Mouse (Mus musculus) CH12.LX (cell line): ENCODE measurements around the gene Apol7e. TPM values are rescaled to one million over a fixed set of nuclear protein-coding genes. Genes with fewer than 3 reads are reported as not detected.
"Not testable (repeated sequence)": the region's sequence is repeated elsewhere in the genome, so short reads cannot be mapped to it uniquely, and the experiment has no call there.

Experiments used
- DNase-seq: peaks from one replicate; pipeline ENCODE4 v3.0.0-alpha.2; 2013; ENCODE audit errors: extremely low read depth
- H3K27ac ChIP-seq: 2 replicates; pipeline ENCODE4 v1.5.1; 2012; ENCODE audit warnings: low read depth, mild to moderate bottlenecking, control low read depth, moderate library complexity; ENCODE audit not compliant: insufficient read depth
- H3K27me3 ChIP-seq: replicated peaks from 2 replicates; pipeline ENCODE3; 2012; ENCODE audit warnings: inconsistent platforms
- H3K36me3 ChIP-seq, 2 experiments: replicated peaks in 1 of 2; 2 replicates each; pipeline versions ENCODE3 to v1.6.1; 2012; ENCODE audit warnings: inconsistent platforms in 1 of 2, low read length in 1 of 2, mild to moderate bottlenecking in 1 of 2, mixed read lengths in 1 of 2, moderate library complexity in 1 of 2; ENCODE audit not compliant: control insufficient read depth in 1 of 2, insufficient read depth in 1 of 2
- H3K4me1 ChIP-seq, 2 experiments: 2 replicates each; pipeline ENCODE4 v1.6.1; 2012; ENCODE audit warnings: inconsistent platforms in 1 of 2, moderate library complexity in 1 of 2; ENCODE audit not compliant: insufficient read depth in 2 of 2, control insufficient read depth in 1 of 2
- H3K4me2 ChIP-seq: 2 replicates; pipeline ENCODE4 v1.6.1; 2012; ENCODE audit warnings: low read depth, mild to moderate bottlenecking, control low read depth; ENCODE audit not compliant: poor library complexity, insufficient read depth, severe bottlenecking
- H3K4me3 ChIP-seq, 3 experiments: fragments of 150-350 bp in 1 of 3; sonication (generic) in 1 of 3; replicated peaks in 1 of 3; 2 replicates each; pipeline versions ENCODE3 to v1.5.1; 2011 to 2012; ENCODE audit warnings: low read depth in 2 of 3, low read length in 2 of 3, mild to moderate bottlenecking in 2 of 3, moderate library complexity in 2 of 3, control low read depth in 1 of 3, improper control_type of control experiment in 1 of 3, inconsistent platforms in 1 of 3, mixed read lengths in 1 of 3; ENCODE audit not compliant: poor library complexity in 1 of 3
- H3K79me2 ChIP-seq: replicated peaks from 2 replicates; pipeline ENCODE4 v1.6.1; 2012; ENCODE audit warnings: mild to moderate bottlenecking, moderate library complexity; ENCODE audit not compliant: control insufficient read depth, poor library complexity, insufficient read depth, severe bottlenecking; ENCODE audit errors: extremely low read depth
- H3K9ac ChIP-seq: 2 replicates; pipeline ENCODE4 v1.6.1; 2012; ENCODE audit warnings: low read depth, mild to moderate bottlenecking, control low read depth, moderate library complexity; ENCODE audit not compliant: insufficient read depth
- H3K9me3 ChIP-seq: replicated peaks from 2 replicates; pipeline ENCODE3; 2012; ENCODE audit warnings: low read length, inconsistent platforms, mixed read lengths
- CTCF ChIP-seq, 2 experiments: IDR thresholded peaks in 1 of 2; conservative IDR thresholded peaks in 1 of 2; 2 replicates each; pipeline ENCODE4 v1.5.1; 2011 to 2012; ENCODE audit warnings: low read depth in 2 of 2, low read length in 2 of 2, improper control_type of control experiment in 1 of 2, inconsistent platforms in 1 of 2, mild to moderate bottlenecking in 1 of 2, moderate library complexity in 1 of 2
- MYC ChIP-seq: IDR thresholded peaks from 2 replicates; pipeline ENCODE4 v1.6.1; 2011; ENCODE audit warnings: low read depth, mild to moderate bottlenecking, improper control_type of control experiment, low read length
- NRF1 ChIP-seq: IDR thresholded peaks from 2 replicates; pipeline ENCODE4 v1.6.1; 2014; ENCODE audit warnings: low read depth, mild to moderate bottlenecking, inconsistent platforms, low read length, improper control_type of control experiment, moderate library complexity
- RAD21 ChIP-seq: IDR thresholded peaks from 2 replicates; pipeline ENCODE4 v1.6.1; 2011; ENCODE audit warnings: low read depth, mild to moderate bottlenecking, low read length, improper control_type of control experiment, moderate library complexity
- SMC3 ChIP-seq: IDR thresholded peaks from 2 replicates; pipeline ENCODE4 v1.6.1; 2011; ENCODE audit warnings: low read depth, low read length, improper control_type of control experiment
- dilution Hi-C: fragments of 300-500 bp; cut with MboI; formaldehyde crosslinking; loops from 2 replicates; pipeline ENCODE4 v1.14.3; 2020; ENCODE audit warnings: low sequenced_read_pairs; ENCODE audit not compliant: extremely low pct_unique_long_range_greater_than_20kb, extremely low pct_ligation_motif_present
- in situ Hi-C: fragments of 300-500 bp; cut with MboI; formaldehyde crosslinking; loops from 3 replicates; pipeline ENCODE4 v1.14.3; 2019; ENCODE audit warnings: low sequenced_read_pairs, low pct_ligation_motif_present, low pct_unique_long_range_greater_than_20kb, mixed read lengths
- polyA plus RNA-seq: library from polyadenylated mRNA; unstranded; fragments of >175 nt; gene quantifications from 2 replicates; pipeline ENCODE4 v1.2.1, GENCODE M21; 2012; ENCODE audit warnings: low read depth; ENCODE audit not compliant: insufficient read length
- total RNA-seq, 2 experiments: library from RNA; depleted of rRNA; stranded (reverse); fragments of 300-350 nt in 1 of 2; fragments of >200 nt in 1 of 2; gene quantifications; 2 replicates each; pipeline ENCODE4 v1.2.3; 2012 to 2014

Gene Apol7e
- total and polyA plus RNA-seq, 3 experiments: not detected

GRCm38 (mm10) chr15:77683944-77684343, 14.7 kb upstream of the Apol7e start:
- H3K4me3 ChIP-seq, H3K27me3 ChIP-seq, H3K27ac ChIP-seq, H3K9ac ChIP-seq, dilution Hi-C loops, H3K4me1 ChIP-seq, H3K4me2 ChIP-seq, H3K79me2 ChIP-seq, H3K9me3 ChIP-seq, H3K36me3 ChIP-seq: not testable (repeated sequence)
- TF ChIP-seq NRF1 (peak; percentile 53), CTCF (conservative IDR thresholded peaks at IDR 0.05 in 1 of 2, IDR thresholded peaks at IDR 0.05 in 1 of 2; ENCODE audit: low read depth in 2 of 2, low read length in 2 of 2) (peak; percentile 11 to 63; a peak in 2 of 4 replicates), SMC3 (peak; percentile 63), RAD21 (peak; percentile 52)
- in situ Hi-C loops: loop anchor here (25.0 kb wide), 1 partner anchor 172 kb away; the partner anchor contains the start of gene Apol11a
- peak; percentile 17 for DNase-seq

- H3K79me2 ChIP-seq, dilution Hi-C loops, H3K4me2 ChIP-seq, H3K36me3 ChIP-seq, DNase-seq, H3K9ac ChIP-seq, H3K9me3 ChIP-seq, H3K4me3 ChIP-seq, H3K4me1 ChIP-seq, H3K27ac ChIP-seq, H3K27me3 ChIP-seq: not testable (repeated sequence)
- in situ Hi-C loops: loop anchor here (25.0 kb wide), 1 partner anchor 179 kb away; the partner anchor contains the start of gene Apol11a
These were observed 6.9 kb upstream of the Apol7e start for GRCm38 (mm10) chr15:77691532-77692311.

- H3K9ac ChIP-seq, H3K79me2 ChIP-seq, H3K36me3 ChIP-seq, H3K27me3 ChIP-seq, H3K27ac ChIP-seq, H3K4me2 ChIP-seq, dilution Hi-C loops, H3K4me1 ChIP-seq, H3K4me3 ChIP-seq, H3K9me3 ChIP-seq: not testable (repeated sequence)
- DNase-seq: peak; percentile 34
- in situ Hi-C loops: loop anchor here (25.0 kb wide), 1 partner anchor 182 kb away; the partner anchor contains the start of gene Apol11a
- peak; percentile 63 for TF ChIP-seq SMC3
- peak; percentile 39 for TF ChIP-seq RAD21
- peak in 1 of 2 experiments; percentile 72; a peak in 2 of 4 replicates for TF ChIP-seq CTCF (conservative IDR thresholded peaks at IDR 0.05 in 1 of 2, IDR thresholded peaks at IDR 0.05 in 1 of 2; ENCODE audit: low read depth in 2 of 2, low read length in 2 of 2)
- TF ChIP-seq MYC: peak; percentile 40; the same call in 1 of the 2 replicates
These were observed 3.9 kb upstream of the Apol7e start for GRCm38 (mm10) chr15:77694687-77695295.

GRCm38 (mm10) chr15:77705306-77705705, 6.6 kb downstream of the Apol7e start:
- H3K36me3 ChIP-seq, dilution Hi-C loops, H3K79me2 ChIP-seq, DNase-seq, H3K4me2 ChIP-seq, H3K27ac ChIP-seq, H3K9ac ChIP-seq, in situ Hi-C loops, H3K4me3 ChIP-seq, H3K9me3 ChIP-seq, H3K27me3 ChIP-seq, H3K4me1 ChIP-seq: not testable (repeated sequence)

- H3K9me3 ChIP-seq, in situ Hi-C loops, H3K27ac ChIP-seq, H3K79me2 ChIP-seq, H3K4me3 ChIP-seq, H3K9ac ChIP-seq, DNase-seq, dilution Hi-C loops, H3K4me1 ChIP-seq, H3K4me2 ChIP-seq, H3K27me3 ChIP-seq, H3K36me3 ChIP-seq: not testable (repeated sequence)
These were observed 10.3 kb downstream of the Apol7e start for GRCm38 (mm10) chr15:77708936-77709335.
